ENCODE assay signal across 8 mouse cellular contexts in genomic region chr3:132747036-132747435, GRCm38 (mm10).
DNase-seq lines count a peak whose midpoint lies in the region; ATAC-seq lines count a peak whose summit lies in the region.

No protein-coding gene starts in this region.

- H3K4me2 ChIP-seq in stomach, embryonic 14.5 days (replicated peaks; ENCODE audit: low read depth, low read length) = no peak overlapping the region

- H3K9ac ChIP-seq in stomach, embryonic 14.5 days (replicated peaks; ENCODE audit: low read depth, low read length) = no peak overlapping the region

- peak; percentile 93 for ATAC-seq in frontal cortex, adult (ENCODE audit: low TSS enrichment)
- ATAC-seq in inflammation-experienced regulatory T-cells, adult 6 months = peak; percentile 43
- ATAC-seq in megakaryocyte-erythroid progenitor cell, adult 5-6 weeks (replicated peaks; ENCODE audit: low FRiP score, low TSS enrichment, poor library complexity, severe bottlenecking) = peak; percentile 94
- ATAC-seq in stomach, embryonic 14.5 days (ENCODE audit: insufficient number of reproducible peaks, insufficient read depth, low FRiP score, low read depth) = peak; percentile 84; the same call in 1 of the 2 replicates

- H3K4me3 ChIP-seq in stomach, embryonic 14.5 days (ENCODE audit: low read depth, low read length) = no peak overlapping the region

- no peaks in the 10 kb centered on the region for H3K9me3 ChIP-seq in stomach, embryonic 14.5 days (ENCODE audit: control insufficient read depth, low read depth, low read length)

- H3K27me3 ChIP-seq in stomach, embryonic 14.5 days (ENCODE audit: control insufficient read depth, insufficient read depth, low read length) = no peaks in the 10 kb centered on the region

- no peaks in the 10 kb centered on the region for H3K4me1 ChIP-seq in stomach, embryonic 14.5 days (ENCODE audit: control insufficient read depth, insufficient read depth, low read length)

- H3K36me3 ChIP-seq in stomach, embryonic 14.5 days (ENCODE audit: control insufficient read depth, insufficient read depth, low read length) = peaks cover 3% of the 10 kb centered on the region; the same call in 1 of the 2 replicates

- DNase-seq in ovary, postnatal 36 days (ENCODE audit: low spot score) = peak; percentile 29
- no peak for DNase-seq in ovary, postnatal 10 days (ENCODE audit: low spot score)
- peak; percentile 17 to 40 for DNase-seq in cerebellum, adult 18-20 months
- DNase-seq in left cerebral cortex, postnatal 10 days (ENCODE audit: extremely low spot score in 1 of 2, low spot score in 2 of 2) = peak; percentile 57 to 64

- 18% methylated on average over 3 of the region's 3 CpGs for WGBS in stomach, embryonic 14.5 days

- H3K27ac ChIP-seq in stomach, embryonic 14.5 days (ENCODE audit: low read length) = no peak overlapping the region

- intact Hi-C loops in left cerebral cortex, postnatal 10 days (cut with DNase I) = loop anchor here (5.0 kb wide), 1 partner anchor 345 kb away; the partner anchor contains the start of genes Gstcd and Ints12

Comparison
In these comparisons a context has a peak if more than half of its experiments do, and no peak if none do; other contexts are left out.
1. ATAC-seq: peak in every context shown above with its lines; median percentile 94 in megakaryocyte-erythroid progenitor cell, adult 5-6 weeks; 93 in frontal cortex, adult; 84 in stomach, embryonic 14.5 days; 43 in inflammation-experienced regulatory T-cells, adult 6 months.